Comparison of ENCODE assay signal across 18 mouse cellular contexts in genomic region chr8:4247241-4247640, GRCm38 (mm10). TPM values are rescaled to one million over a fixed set of nuclear protein-coding genes. Genes with fewer than 3 reads are reported as not detected.
"Had no signal": no experiment of that assay in that cellular context is flagged by ENCODE, and none has a peak within 500 bp of the region (broad histone marks: within the 10 kb centered on the region; RNA-seq: fewer than 3 reads in every experiment).

No protein-coding gene starts in this region.

- H3K27me3 ChIP-seq: liver, embryonic 15.5 days; lung, embryonic 15.5 days; megakaryocyte, embryonic 14.5 days; midbrain, embryonic 15.5 days; stomach, embryonic 15.5 days had no signal

- H3K27ac ChIP-seq: liver, embryonic 15.5 days; lung, embryonic 15.5 days; macrophage; midbrain, embryonic 13.5 days; midbrain, embryonic 15.5 days; neural tube, embryonic 12.5 days; stomach, embryonic 15.5 days had no signal

- H3K4me2 ChIP-seq: liver, embryonic 15.5 days; lung, embryonic 15.5 days; midbrain, embryonic 11.5 days; midbrain, embryonic 13.5 days; midbrain, embryonic 15.5 days; neural tube, embryonic 12.5 days; stomach, embryonic 15.5 days had no signal

- ATAC-seq: lung, postnatal 0 days; midbrain, embryonic 13.5 days; midbrain, embryonic 15.5 days had no signal

- H3K4me3 ChIP-seq: liver, embryonic 15.5 days; lung, embryonic 15.5 days; megakaryocyte, embryonic 14.5 days; midbrain, embryonic 13.5 days; midbrain, embryonic 15.5 days; neural tube, embryonic 12.5 days; stomach, embryonic 15.5 days had no signal

- H3K9ac ChIP-seq: liver, embryonic 15.5 days; lung, embryonic 15.5 days; midbrain, embryonic 13.5 days; midbrain, embryonic 15.5 days; neural tube, embryonic 12.5 days; stomach, embryonic 15.5 days had no signal

- DNase-seq: lung, adult 2 months; lung, postnatal 14 days; lung, postnatal 36 days; right cerebral cortex, postnatal 14 days; thymus, adult 18-20 months; thymus, postnatal 14 days had no signal

- H3K9me3 ChIP-seq: liver, embryonic 15.5 days; lung, embryonic 15.5 days; megakaryocyte, embryonic 14.5 days; midbrain, embryonic 13.5 days; midbrain, embryonic 15.5 days; neural tube, embryonic 12.5 days; stomach, embryonic 15.5 days had no signal

RNA-seq across cellular contexts. Expression of gene Gm49320, which starts 8.6 kb away (rescaled TPM):
- total RNA-seq: liver, adult 2 months; monocyte, adult 5-6 weeks had no signal

RNA-seq across cellular contexts. Expression of gene Ctxn1, which starts 11.8 kb away (rescaled TPM):
- polyA plus RNA-seq: macrophage had no signal
